Mouse (Mus musculus) gastrocnemius, postnatal 14 days (tissue): Measurements from ENCODE around the gene Dop1a. TPM values are rescaled to one million over a fixed set of nuclear protein-coding genes. Genes with fewer than 3 reads are reported as not detected.

Experiments used
- DNase-seq: peaks from one replicate; pipeline ENCODE4 v3.0.0; 2021; ENCODE audit warnings: mixed read lengths
- intact Hi-C: fragments of 180-260 bp; cut with DNase I; formaldehyde crosslinking; loops from one replicate; pipeline ENCODE4 v1.15.1; 2025; ENCODE audit warnings: low total_unique reads
- total RNA-seq, 2 experiments: library from RNA; stranded (reverse); gene quantifications; 2 replicates each; pipeline ENCODE4 v1.2.3; 2021

Dop1a gene
- total RNA-seq, 2 experiments from 2014 or later = 9.2 to 11.4 TPM

DNA sequence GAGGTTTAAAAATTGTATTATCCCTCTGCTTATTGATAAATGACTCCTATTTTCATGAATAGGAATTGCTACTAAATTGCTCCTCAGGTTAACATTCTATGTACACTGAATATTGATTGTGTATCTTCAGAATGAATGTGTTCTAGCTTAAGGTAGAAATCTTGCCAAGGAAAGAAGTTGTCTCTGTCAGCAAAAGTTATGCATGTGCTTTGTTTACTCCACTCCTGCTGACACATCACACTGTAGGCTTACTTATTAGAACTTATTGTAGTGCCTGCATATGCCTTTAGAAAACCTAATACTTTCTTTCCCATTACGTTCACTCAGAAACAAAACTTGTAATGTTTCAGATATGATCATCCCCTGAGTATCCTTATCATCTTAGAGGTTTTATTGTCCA is 15.3 kb downstream of the Dop1a start:
- intact Hi-C loops = no loop called here
- no peak for DNase-seq

DNA sequence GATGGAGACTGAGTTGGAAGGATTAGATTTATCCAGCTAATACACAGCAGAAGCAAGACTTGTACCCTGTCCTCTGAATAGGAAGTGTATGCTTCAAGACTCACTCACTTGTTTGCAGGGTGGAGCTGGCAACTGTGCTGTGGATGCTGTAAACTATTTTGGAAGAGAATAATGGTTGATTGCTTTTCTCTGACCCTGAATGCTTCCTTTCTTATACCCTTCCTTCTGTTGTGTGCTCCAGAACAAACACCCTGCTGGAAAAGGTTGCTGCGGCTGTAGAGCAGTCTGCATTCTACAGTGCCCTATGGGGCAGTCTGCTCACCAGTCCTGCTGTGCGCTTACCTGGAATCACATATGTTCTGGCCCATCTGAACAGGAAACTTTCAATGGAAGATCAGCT is 24.8 kb downstream of the Dop1a start:
- intact Hi-C loops = loop anchor here (10.0 kb wide), 1 partner anchor 63 kb away; no protein-coding TSS in a partner anchor
- DNase-seq = no peak

DNA sequence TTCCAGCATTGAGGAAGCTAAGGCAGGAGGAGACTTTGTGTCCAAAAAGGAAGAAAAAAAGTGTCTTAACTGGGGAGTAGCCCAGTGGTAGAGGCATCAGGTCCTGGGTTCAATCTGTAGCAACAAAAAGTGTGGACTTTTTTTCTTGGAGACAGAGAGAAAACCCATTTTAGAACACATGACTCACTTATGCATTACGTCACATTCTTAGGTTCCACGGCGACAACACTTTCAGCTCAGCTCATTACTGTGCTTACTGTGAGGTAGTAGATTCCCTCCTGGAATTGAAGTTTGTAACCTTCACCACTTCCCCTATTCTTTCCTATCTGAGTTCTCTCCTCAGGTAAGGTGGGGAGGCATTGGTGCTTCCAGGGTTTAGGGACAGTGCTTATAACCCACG is 29.3 kb downstream of the Dop1a start:
- no peak for DNase-seq
- intact Hi-C loops = loop anchor here (10.0 kb wide), 1 partner anchor 59 kb away; no protein-coding TSS in a partner anchor

DNA sequence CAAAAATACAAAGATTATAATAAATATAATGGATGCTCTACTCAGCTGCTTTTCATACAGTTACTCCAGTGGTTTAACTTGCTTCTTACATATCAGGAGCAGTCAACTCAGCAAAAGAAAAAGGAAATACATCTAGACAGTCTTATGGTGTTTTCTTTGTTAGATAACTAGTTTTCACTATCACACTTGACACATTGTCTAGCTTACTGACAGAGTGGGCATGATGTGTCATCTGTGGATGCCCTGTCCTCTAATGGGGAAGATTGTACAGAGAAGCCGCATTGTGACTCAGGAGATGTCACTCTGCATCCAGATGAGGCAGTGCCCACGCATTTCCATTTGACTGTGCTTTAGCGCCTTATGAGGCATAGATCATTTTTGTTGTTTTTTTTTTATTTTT is 32.1 kb downstream of the Dop1a start:
- DNase-seq = no peak
- intact Hi-C loops = loop anchor here (10.0 kb wide), 1 partner anchor 56 kb away; no protein-coding TSS in a partner anchor

DNA sequence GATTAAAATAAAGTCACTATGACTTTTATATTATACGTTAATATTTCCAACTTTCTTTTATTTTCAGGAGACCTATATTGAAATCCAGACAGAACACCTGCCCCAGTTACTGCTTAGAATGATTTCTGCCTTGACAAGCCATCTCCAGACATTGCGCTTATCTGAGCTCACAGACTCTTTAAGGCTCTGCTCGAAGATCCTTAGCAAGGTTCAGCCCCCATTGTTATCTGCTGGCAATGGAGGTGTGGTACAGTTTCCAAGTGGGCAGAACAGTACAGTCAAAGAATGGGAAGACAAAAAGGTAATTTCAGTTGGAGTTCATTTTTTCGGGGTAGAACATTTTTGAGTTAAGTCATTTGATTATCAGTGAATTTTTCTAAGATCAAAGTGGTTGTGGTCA is 40.5 kb downstream of the Dop1a start:
- intact Hi-C loops = no loop called here
- DNase-seq = no peak

DNA sequence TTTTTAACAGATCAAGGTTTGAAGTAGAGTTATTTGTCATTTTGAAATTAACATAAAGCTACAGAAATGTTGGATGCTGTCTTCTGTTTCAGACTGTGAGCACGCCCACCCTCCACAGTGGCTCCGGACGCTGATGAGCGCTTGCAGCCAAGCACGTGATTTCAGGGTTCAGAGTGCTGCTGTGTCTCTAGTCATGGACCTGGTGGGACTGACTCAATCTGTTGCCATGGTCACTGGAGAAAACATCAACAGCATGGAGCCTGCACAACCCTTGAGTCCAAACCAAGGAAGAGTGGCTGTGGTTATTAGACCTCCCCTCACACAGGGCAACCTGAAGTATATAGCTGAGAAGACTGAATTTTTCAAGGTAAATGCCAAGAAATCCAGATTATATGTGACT is 46.8 kb downstream of the Dop1a start:
- intact Hi-C loops = no loop called here
- no peak for DNase-seq

DNA sequence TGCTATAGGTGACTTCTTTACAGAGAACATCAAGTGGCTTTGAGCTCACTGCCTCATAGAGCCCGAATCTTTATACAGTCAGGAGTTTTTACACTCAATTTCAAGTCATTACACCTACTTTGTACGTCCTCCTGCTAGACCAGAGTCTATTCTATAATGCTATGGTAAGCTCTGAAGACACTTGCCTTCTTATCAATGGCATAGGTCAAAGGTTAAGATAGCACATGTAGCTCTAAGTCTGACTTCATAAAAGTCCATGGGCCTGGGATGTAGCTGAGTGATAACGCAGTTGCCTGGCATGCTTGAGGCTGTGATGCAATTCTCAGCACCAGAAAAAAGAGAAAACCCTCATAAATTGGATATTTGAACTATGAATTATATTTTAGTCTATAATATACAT is 47.4 kb downstream of the Dop1a start:
- intact Hi-C loops = no loop called here

DNA sequence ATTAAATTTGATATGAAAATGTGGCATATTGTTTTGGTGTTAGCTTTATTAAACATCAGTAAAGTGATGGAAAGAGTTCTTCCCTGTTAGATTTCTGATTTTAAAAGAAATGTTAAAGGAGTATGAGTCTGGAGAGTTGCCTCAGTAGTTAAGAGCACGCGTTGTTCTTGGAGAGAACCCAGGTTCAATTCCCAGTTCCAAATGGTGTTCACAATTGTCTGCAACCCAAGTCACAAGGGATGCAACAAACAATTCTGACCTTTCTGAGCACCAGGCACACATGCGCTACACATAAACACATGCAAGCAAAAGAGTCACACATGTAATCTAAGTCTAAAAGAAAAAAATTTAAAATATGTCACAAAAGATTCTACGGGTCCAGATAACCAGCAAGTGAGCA is 47.8 kb downstream of the Dop1a start:
- no peak for DNase-seq
- intact Hi-C loops = no loop called here

More for the DNA sequence above, 47.4 kb downstream of the Dop1a start:
- no peak for DNase-seq

DNA sequence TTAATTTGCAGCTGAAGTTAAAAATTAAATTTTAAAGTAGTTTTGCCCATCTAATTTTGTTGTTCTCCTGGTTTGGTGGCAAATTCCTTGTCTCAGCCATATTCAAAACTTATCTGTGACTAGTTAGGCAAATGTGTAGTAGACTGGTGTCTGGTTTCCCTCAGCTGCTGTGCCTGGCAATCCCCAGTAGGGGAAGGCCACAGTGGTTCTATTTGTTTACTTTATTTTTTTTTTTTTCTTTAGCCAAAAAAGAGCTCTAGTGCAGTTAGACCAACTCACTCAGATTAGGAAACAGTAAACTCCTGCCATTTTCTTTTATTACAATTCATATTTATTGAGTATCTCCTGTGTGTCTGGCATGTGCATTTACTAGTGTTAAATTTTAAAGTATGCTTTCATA is 55.4 kb downstream of the Dop1a start:
- no peak for DNase-seq
- intact Hi-C loops = no loop called here

DNA sequence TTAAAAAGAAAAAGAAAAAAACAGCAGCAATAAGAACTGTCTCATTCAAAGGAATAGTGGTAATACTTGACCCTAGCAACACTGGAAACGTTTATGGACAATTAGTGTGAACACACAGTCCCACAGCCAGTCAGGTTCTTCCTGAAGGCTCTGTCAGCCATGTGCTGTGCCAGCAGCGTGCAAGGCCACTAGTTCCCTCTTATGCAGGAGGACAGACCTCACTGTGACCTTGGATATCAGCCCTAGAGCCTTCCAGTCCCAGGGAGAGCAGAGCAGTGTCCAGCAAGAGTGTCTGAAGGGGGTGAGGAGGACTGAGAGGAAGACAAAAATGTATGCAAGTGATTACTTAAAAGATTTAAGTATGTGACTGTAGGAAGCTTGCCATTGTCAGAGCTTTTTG is 58.6 kb downstream of the Dop1a start:
- DNase-seq = no peak
- intact Hi-C loops = no loop called here

DNA sequence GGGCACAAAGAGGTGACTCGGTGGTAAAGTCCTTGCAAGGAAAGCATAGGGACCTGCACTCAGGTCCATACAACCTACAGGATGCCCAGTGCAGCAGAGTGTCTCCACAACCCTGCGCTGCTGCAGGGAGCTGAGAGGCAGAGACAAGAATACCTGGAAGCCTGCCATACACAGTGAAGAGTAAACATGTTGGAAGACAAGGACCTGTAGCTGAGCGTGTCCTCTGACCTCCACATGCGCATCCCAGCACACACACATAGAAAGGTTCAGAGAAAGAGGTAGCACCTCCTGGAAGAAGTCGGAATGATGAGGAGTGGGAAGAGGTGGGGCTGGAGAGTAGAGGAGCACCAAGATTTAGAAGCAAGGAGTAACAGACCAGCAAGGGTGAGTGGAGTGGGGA is 67.1 kb downstream of the Dop1a start:
- DNase-seq = no peak
- intact Hi-C loops = no loop called here

DNA sequence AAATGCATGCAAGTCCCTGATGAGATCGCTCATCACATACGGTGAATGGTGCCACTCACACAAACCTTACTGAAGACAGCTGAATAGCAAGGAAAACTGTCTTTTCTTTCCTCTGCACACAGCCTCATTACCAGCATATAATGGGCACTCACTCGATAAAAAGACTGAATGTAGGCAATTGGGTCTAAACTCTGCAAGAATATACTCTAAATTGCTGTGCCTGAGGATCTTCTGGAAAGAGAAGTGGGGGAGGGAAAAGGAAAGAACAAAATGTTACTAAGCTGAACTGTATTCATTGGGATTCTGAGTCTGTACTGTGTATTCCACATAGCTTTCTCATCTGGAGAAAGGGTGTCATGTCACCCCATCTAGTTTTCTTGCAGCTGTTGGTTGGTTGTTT is 76.5 kb downstream of the Dop1a start:
- intact Hi-C loops = no loop called here
- no peak for DNase-seq

DNA sequence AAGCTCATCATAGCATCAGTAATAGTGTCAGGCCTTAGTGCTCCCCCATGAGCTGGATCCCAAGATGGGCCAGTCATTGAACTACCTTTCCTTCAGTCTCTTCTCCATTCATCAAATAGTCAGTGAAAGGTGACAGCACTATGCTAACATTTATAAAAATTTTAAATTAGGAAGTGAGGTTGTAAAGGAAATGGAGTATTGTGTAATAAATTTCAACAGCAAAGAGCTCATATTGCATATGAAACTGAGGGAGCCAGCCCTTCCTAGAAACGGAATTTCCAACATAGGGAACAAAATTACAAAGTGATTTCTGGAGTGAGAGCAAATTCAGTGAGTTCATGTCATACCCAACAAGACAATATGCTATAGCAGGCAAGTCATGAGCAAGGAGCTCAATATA is 77.6 kb downstream of the Dop1a start:
- intact Hi-C loops = no loop called here
- DNase-seq = no peak

DNA sequence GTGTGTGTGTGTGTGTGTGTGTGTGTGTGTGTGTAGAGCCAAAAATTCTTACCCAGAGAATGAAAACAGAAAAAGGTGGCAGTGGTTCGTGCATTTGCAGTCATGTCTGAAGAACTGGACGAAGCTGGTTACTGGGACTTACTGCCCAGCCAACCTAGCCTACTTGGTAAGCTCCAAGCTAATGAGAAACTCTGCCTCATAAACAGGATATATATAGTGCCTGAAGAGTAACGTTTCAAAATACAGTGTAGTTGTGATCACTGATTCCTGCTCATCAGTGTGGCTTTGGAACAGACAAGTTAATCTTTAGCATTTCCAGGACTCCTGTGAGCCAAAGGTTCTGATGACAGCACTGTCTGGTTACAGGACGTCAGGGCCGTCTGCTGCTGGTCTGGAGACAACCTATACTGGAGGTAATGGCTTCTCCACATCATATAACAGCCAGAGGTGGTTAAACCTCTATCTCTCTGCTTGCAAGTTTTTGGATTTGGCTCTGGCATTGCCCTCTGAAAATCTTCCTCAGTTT is 82.7 kb downstream of the Dop1a start:
- DNase-seq = no peak
- intact Hi-C loops = loop anchor here (10.0 kb wide), 1 partner anchor 55 kb away; no protein-coding TSS in a partner anchor

DNA sequence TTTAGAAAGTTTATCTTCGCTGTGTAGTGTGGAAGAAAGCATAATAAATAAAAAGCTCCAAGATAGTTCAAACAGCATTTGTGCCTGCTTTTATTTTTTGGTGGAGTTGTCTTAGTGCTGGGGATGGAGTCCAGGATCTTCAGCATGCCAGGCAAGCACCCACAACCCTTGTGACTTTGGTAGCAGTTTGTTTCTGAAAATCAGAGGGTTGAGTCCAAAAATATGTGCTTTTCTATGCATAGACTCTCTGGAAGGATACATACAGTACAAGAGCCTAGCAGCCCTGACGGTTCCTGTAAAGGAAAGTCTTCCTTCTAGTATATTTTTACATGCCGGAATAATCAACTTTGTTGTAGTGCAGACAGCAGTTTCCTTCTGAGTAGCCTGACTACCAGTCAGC is 83.8 kb downstream of the Dop1a start:
- no peak for DNase-seq
- intact Hi-C loops = loop anchor here (10.0 kb wide), 1 partner anchor 56 kb away; no protein-coding TSS in a partner anchor

DNA sequence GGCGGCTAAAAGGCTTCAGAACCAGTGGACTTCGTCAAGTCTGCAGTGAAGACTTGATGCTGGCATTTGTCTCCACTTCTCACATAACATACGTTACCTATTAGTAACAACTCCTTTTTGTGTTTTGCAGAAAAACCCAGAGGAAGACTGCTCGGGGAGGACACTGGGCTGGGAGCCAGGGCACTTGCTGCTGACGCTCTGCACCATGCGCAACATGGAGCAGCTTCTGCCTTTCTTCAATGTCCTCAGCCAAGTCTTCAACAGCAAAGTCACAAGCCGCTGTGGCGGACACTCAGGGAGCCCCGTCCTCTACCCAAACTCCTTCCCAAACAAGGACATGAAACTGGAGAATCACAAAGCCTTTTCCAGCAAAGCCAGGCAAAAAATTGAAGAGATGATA is 86.9 kb downstream of the Dop1a start:
- intact Hi-C loops = loop anchor here (10.0 kb wide), 1 partner anchor 59 kb away; no protein-coding TSS in a partner anchor
- DNase-seq = no peak

DNA sequence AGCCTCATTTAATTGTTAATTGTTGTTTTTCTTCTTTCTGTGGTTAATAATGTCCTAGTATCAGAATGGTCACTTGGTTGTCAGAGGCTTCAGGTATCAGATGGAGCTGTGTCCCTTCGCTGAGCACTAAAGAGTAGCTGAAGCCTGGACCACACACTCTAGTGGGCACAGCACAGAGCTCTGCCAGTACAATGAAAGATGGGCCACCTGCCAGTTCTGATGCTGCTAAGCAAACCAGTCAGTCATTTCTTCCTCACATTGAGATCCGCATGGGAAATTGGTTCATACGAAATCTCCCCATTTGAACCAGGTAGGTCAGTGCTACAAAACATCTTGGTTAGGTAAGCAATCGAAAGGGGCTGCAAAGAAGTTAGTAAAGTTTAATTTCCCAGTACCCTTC is 87.7 kb downstream of the Dop1a start:
- intact Hi-C loops = loop anchor here (10.0 kb wide), 1 partner anchor 60 kb away; no protein-coding TSS in a partner anchor
- DNase-seq = no peak

DNA sequence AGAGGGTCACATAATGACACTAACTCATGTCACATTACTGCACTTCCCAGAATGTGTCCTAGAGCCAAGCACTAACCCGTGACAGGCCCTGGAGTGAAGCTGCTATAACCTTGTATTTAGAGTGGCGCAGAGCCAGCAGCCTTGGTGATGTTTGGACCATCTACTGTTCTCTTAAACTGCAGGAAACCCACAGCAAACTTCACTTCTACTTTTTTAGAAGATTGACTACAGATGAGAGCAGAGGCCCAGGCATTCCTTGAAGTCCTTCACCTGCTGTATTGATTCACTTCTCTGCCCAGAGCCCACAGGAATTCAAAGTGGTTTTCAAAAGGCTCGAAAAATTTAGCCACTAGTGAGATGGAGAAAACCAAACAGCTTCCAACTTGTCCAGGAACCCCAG is 93.6 kb downstream of the Dop1a start:
- intact Hi-C loops = no loop called here
- DNase-seq = no peak

DNA sequence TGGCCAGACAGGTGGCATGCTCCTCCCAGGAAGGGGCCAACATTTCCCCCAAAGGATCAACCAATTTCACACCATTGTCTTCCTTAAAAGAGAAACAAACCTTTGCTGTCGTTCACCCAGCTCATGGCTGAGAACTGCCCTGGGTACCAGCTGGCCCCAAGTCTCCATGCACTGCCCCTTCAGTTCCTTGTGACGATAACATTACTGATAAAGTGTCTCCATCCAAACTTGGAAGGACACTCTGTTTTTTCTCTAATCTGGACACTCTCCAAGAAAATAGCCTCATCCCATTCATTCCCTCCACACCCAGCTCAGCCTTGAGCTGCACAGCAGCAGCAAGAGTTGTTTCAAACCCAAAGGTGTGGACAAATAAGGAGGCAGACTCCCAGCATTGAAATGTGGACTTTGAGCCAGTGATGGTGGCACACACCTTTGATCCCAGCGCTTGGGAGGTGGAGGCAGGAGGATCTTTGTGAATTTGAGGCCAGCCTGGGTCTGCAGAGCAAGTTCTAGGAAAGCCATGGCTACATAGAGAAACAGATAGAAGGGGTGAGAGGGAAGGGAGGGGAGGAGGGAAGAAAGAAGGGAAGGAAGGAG is 102.5 kb downstream of the Dop1a start:
- no peak for DNase-seq
- intact Hi-C loops = no loop called here

DNA sequence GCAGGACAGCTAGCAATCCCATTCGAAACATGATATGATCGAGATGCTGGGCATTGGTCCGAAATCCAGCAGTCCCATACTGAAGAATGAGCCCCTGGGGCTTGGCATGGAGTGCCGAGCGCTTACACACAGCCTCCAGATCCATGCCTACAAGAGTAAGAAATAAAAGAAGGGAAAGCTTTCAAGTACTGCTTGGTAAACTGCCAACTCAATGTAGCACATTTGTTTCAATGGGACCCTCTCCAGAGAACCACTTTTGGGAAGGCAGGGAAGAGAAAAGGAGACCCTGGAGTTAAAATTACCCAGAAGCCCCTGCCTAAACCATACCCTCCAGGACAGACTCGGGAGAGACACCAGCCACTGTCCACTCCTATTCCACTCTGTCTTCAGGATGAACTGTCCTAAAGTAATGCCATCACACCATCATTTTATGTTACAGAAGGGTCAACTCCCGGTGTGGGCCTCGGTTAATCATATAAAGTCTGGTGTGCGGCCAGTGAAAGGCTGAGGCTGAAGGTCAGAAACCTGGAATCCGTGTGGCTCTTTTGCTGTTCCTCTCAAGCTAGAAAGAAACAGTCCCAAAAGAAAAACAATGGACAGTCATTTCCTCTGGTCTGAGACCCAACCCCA is 103.4 kb downstream of the Dop1a start:
- DNase-seq = no peak
- intact Hi-C loops = no loop called here

DNA sequence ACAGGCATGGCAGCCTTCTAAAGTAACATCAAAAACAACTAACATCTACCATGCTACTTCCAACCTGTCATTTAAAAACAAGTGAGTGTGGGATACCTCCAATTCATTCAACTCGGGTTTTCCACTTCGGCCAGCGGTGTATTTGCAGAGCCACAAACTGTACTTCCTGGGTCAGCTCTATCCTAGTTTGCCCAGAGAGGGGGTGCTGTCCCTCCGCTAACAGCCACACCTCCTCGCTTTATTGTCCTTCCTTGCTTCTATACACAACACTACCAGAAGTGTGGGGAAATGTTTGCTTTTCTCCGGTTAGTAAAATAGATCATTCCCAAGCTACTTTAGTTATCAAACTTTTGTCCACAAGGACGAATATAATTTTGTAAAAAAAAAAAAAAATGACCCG is 104.0 kb downstream of the Dop1a start:
- intact Hi-C loops = no loop called here
- no peak for DNase-seq
